Mouse (Mus musculus): ENCODE data around the gene Prss36. TPM values are rescaled to one million over a fixed set of nuclear protein-coding genes. Genes with fewer than 3 reads are reported as not detected.

The Prss36 gene
- polyA plus RNA-seq, 1 experiment from 2014 or later, result 3.3 TPM

GRCm38 (mm10) chr7:127886551-127886950 is 60.0 kb downstream of the Prss36 start:
- no peaks in the 10 kb centered on the region for H3K27me3 ChIP-seq (ENCODE audit: insufficient read depth, low read length)
- DNase-seq (no peak), ATAC-seq (no peak)
- peaks cover 5% of the 10 kb centered on the region; the same call in 1 of the 2 replicates for H3K4me1 ChIP-seq (ENCODE audit: insufficient read depth)
- no peak overlapping the region for H3K4me2 ChIP-seq (ENCODE audit: low read depth, low read length)
- no peak overlapping the region; the same call in 1 of the 2 replicates for H3K9ac ChIP-seq (replicated peaks)
- H3K4me3 ChIP-seq (ENCODE audit: low read depth, low read length), result no peak overlapping the region
- WGBS (ENCODE audit: insufficient replicate concordance), result 84% methylated on average over 6 of the region's 6 CpGs
- no peak overlapping the region for H3K27ac ChIP-seq (ENCODE audit: low read depth)
- H3K9me3 ChIP-seq (ENCODE audit: low read length), result no peaks in the 10 kb centered on the region
- TF ChIP-seq EP300 (IDR thresholded peaks at IDR 0.05; ENCODE audit: low read depth) (no peak), CTCF (IDR thresholded peaks at IDR 0.05; ENCODE audit: low read depth) (no peak)
- peaks cover 62% of the 10 kb centered on the region for H3K36me3 ChIP-seq (replicated peaks; ENCODE audit: insufficient read depth, low read length)

- H3K36me3 ChIP-seq (replicated peaks; ENCODE audit: insufficient read depth, low read length), result peaks cover 68% of the 10 kb centered on the region
- no peak for TF ChIP-seq EP300 (IDR thresholded peaks at IDR 0.05; ENCODE audit: low read depth)
- DNase-seq, result no peak
- ATAC-seq, result no peak
- H3K4me1 ChIP-seq (ENCODE audit: insufficient read depth), result peaks cover 5% of the 10 kb centered on the region; the same call in 1 of the 2 replicates
- no peak overlapping the region for H3K27ac ChIP-seq (ENCODE audit: low read depth)
- H3K9me3 ChIP-seq (ENCODE audit: low read length), result no peaks in the 10 kb centered on the region
- H3K4me2 ChIP-seq (ENCODE audit: low read depth, low read length), result no peak overlapping the region
- H3K9ac ChIP-seq (replicated peaks), result no peak overlapping the region
- 50% methylated on average over 6 of the region's 6 CpGs for WGBS (ENCODE audit: insufficient replicate concordance)
- H3K4me3 ChIP-seq (ENCODE audit: low read depth, low read length), result no peak overlapping the region
- H3K27me3 ChIP-seq (ENCODE audit: insufficient read depth, low read length), result no peaks in the 10 kb centered on the region
These were observed 60.6 kb downstream of the Prss36 start for GRCm38 (mm10) chr7:127885951-127886350.

Other genes with a start within 250 kb of the Prss36 start
- gene Bcl7c, start 237.8 kb downstream of the Prss36 start, polyA plus RNA-seq (2015; fragmentation: Nextera tagmentation; extraction: Ambion mirVana), result 20.1 and 26.5 TPM in 2 replicates
- gene Ctf1, start 234.0 kb downstream of the Prss36 start, polyA plus RNA-seq (2015; fragmentation: Nextera tagmentation; extraction: Ambion mirVana), result 7.9 and 10.0 TPM in 2 replicates
- gene Ctf2, start 214.6 kb downstream of the Prss36 start, polyA plus RNA-seq (2015; fragmentation: Nextera tagmentation; extraction: Ambion mirVana), result not detected in 2 replicates
- 1.6 and 1.9 TPM in 2 replicates for gene Fbxl19, start 202.2 kb downstream of the Prss36 start, polyA plus RNA-seq (2015; fragmentation: Nextera tagmentation; extraction: Ambion mirVana)
- gene Orai3, start 176.9 kb downstream of the Prss36 start, polyA plus RNA-seq (2015; fragmentation: Nextera tagmentation; extraction: Ambion mirVana), result 19.2 and 21.1 TPM in 2 replicates
- gene Setd1a, start 170.1 kb downstream of the Prss36 start, polyA plus RNA-seq (2015; fragmentation: Nextera tagmentation; extraction: Ambion mirVana), result 5.5 and 7.3 TPM in 2 replicates
- gene Gm49388, start 161.1 kb downstream of the Prss36 start, polyA plus RNA-seq (2015; fragmentation: Nextera tagmentation; extraction: Ambion mirVana), result 0.26 TPM in 1 of 2 replicates, not detected in the other
- gene Hsd3b7, start 146.1 kb downstream of the Prss36 start, polyA plus RNA-seq (2015; fragmentation: Nextera tagmentation; extraction: Ambion mirVana), result 218 and 224 TPM in 2 replicates
- gene Stx4a, start 122.4 kb downstream of the Prss36 start, polyA plus RNA-seq (2015; fragmentation: Nextera tagmentation; extraction: Ambion mirVana), result 15.8 and 17.5 TPM in 2 replicates
- gene Stx1b, start 122.2 kb downstream of the Prss36 start, polyA plus RNA-seq (2015; fragmentation: Nextera tagmentation; extraction: Ambion mirVana), result 0.18 and 0.48 TPM in 2 replicates
- gene Zfp646, start 70.5 kb downstream of the Prss36 start, polyA plus RNA-seq (2015; fragmentation: Nextera tagmentation; extraction: Ambion mirVana), result 2.7 and 2.8 TPM in 2 replicates
- gene Zfp668, start 69.9 kb downstream of the Prss36 start, polyA plus RNA-seq (2015; fragmentation: Nextera tagmentation; extraction: Ambion mirVana), result 3.7 and 4.5 TPM in 2 replicates
- 0.39 and 0.43 TPM in 2 replicates for gene Prss53, start 55.8 kb downstream of the Prss36 start, polyA plus RNA-seq (2015; fragmentation: Nextera tagmentation; extraction: Ambion mirVana)
- gene Gm21974, start 51.3 kb downstream of the Prss36 start, polyA plus RNA-seq (2015; fragmentation: Nextera tagmentation; extraction: Ambion mirVana), result not detected in 2 replicates
- gene Vkorc1, start 51.1 kb downstream of the Prss36 start, polyA plus RNA-seq (2015; fragmentation: Nextera tagmentation; extraction: Ambion mirVana), result 513 and 556 TPM in 2 replicates
- 30.5 and 32.5 TPM in 2 replicates for gene Bckdk, start 42.6 kb downstream of the Prss36 start, polyA plus RNA-seq (2015; fragmentation: Nextera tagmentation; extraction: Ambion mirVana)
- 12.5 and 13.2 TPM in 2 replicates for gene Kat8, start 34.2 kb downstream of the Prss36 start, polyA plus RNA-seq (2015; fragmentation: Nextera tagmentation; extraction: Ambion mirVana)
- 13.7 and 15.2 TPM in 2 replicates for gene Prss8, start 16.6 kb downstream of the Prss36 start, polyA plus RNA-seq (2015; fragmentation: Nextera tagmentation; extraction: Ambion mirVana)
- gene Fus, start 20.7 kb upstream of the Prss36 start, polyA plus RNA-seq (2015; fragmentation: Nextera tagmentation; extraction: Ambion mirVana), result 94.5 and 99.2 TPM in 2 replicates
- gene Pycard, start 47.1 kb upstream of the Prss36 start, polyA plus RNA-seq (2015; fragmentation: Nextera tagmentation; extraction: Ambion mirVana), result 25.8 TPM in 2 replicates
- gene Trim72, start 57.2 kb upstream of the Prss36 start, polyA plus RNA-seq (2015; fragmentation: Nextera tagmentation; extraction: Ambion mirVana), result 0.12 TPM in 1 of 2 replicates, not detected in the other
- 5.1 and 6.1 TPM in 2 replicates for gene Itgam, start 115.9 kb upstream of the Prss36 start, polyA plus RNA-seq (2015; fragmentation: Nextera tagmentation; extraction: Ambion mirVana)
- gene Gm49368, start 116.0 kb upstream of the Prss36 start, polyA plus RNA-seq (2015; fragmentation: Nextera tagmentation; extraction: Ambion mirVana), result 0.51 TPM in 1 of 2 replicates, not detected in the other
- 0.26 and 0.34 TPM in 2 replicates for gene Itgax, start 182.8 kb upstream of the Prss36 start, polyA plus RNA-seq (2015; fragmentation: Nextera tagmentation; extraction: Ambion mirVana)
- gene Itgad, start 207.7 kb upstream of the Prss36 start, polyA plus RNA-seq (2015; fragmentation: Nextera tagmentation; extraction: Ambion mirVana), result 0.28 and 0.31 TPM in 2 replicates

Measured in liver, postnatal 0 days (tissue).